Mouse (Mus musculus): ENCODE measurements around the gene Clybl.

The Clybl gene

GRCm38 (mm10) chr14:122181078-122181814 lies at the start of gene Clybl:
TSS of gene Clybl (plus strand) at chr14:122181704.
- DNase-seq: peak; percentile 87 to 97

- no peak for DNase-seq
Observed at GRCm38 (mm10) chr14:122136368-122136928, 45.1 kb upstream of the Clybl start.

DNA sequence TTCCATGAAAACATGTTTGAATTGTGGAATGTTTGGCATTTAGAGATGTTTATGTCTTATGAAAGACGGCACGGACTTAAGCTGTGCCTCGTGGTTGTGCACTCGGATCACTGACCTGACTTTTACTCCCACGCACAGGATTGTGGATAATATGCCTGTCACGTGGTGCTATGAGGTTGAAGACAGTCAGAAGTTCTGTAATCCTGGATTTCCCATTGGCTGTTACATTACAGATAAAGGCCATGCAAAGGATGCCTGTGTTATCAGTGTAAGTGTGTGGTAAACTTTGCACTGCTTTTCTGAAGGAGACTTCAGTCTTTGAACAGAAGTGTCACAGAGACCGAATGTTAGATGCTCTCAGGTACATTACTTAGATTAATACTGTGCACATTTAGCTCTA lies 44.3 kb upstream of the Clybl start:
- DNase-seq: no peak

- DNase-seq: no peak
Observed at GRCm38 (mm10) chr14:122140126-122140525, 41.4 kb upstream of the Clybl start.

DNA sequence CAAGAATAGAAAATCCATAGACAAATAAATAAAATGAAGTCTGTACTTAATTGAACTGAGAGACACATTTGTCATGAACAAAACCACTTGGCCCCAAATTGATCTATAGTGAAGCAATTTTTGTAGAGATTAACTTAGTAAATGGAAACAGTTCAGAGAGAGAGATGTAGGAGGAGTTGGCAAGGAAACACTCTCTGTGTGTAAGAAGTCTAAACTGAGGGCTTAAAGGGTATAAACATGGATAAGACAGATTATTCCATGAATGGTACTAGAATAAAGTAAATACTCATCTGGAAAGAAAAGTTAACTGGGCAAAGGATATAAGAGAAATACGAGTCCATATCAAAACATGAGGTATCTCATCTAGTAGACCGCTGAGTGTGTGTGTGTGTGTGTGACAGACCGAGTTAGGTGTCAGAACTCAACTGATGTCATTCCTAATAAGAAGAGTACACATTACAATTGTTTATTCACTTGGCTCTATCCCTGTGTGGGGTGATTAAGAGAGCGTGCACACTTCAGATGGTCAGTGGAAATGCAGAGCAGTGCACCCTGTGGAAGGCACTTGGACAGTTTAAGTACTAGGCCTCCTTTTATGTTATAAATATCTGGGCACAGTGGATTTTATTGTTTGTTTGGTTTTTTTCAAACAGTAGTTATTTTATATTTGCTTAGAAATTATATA lies 37.8 kb upstream of the Clybl start:
- no peak for DNase-seq

DNA sequence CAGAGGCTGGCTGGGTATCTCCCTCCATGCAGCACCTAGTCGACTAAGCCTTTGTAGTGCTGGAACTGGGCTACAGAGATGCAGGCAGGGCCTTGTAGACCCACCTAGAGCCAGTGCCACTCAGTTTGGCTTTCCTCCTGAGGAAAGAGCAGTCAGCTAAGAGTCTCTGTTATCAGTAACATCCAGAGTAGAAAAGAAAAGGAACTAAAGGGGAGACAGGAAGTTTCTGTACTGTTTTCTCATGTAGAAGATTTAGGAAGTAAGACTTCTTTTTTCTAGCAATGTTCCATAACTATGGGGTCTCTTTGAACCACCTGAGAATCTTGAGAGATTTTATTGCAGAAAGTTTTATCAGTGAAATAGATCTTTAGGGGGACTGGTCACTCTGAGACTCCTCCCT lies 36.1 kb upstream of the Clybl start:
- DNase-seq: no peak

GRCm38 (mm10) chr14:122150616-122151015 lies 30.9 kb upstream of the Clybl start:
- DNase-seq: no peak

GRCm38 (mm10) chr14:122157738-122158137 lies 23.8 kb upstream of the Clybl start:
- DNase-seq: no peak

DNA sequence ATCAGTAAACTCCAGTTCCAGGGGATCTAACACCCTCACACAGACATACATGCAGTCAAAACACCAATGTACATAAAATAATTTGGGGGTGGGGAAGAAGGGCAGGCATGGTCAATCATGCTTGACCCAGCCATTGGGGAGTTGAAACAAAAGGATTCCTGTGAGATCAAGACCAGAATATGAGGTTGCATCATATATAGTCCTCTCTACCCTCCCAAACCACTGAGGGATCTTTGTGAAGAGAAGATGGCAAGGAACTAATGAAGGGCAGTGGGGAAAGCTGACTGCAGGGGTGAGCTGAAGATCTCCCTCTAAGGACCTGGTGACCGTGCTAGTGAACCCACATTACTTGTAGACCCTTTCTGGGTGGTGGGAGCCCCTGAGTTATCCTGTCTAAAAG lies 20.6 kb upstream of the Clybl start:
- no peak for DNase-seq

GRCm38 (mm10) chr14:122168912-122169311 lies 12.6 kb upstream of the Clybl start:
- no peak for DNase-seq

- DNase-seq: no peak
Observed at GRCm38 (mm10) chr14:122170202-122170781, 11.2 kb upstream of the Clybl start.

DNA sequence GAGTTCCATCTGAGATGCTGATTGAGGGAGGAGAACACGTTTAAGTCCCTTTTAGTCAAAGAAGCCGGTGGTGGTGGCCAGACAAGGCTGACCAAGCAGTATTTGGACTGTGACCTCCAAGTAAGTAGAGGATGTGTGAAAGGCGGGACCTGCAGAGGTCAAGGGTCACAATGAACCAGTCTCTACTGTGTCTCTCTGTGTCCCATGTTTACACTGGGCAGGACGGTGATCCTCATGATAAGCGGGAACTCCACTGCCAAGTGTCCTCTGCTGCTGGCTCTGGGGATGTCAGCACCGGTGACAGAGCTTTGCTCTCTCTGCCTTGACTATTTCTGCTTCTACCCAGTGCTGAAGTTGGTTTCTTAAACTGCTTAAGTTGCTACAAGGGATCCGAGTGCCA lies 10.5 kb upstream of the Clybl start:
- DNase-seq: no peak

- no peak for DNase-seq
Observed at GRCm38 (mm10) chr14:122176263-122176798, 5.2 kb upstream of the Clybl start.

GRCm38 (mm10) chr14:122179262-122179661 lies 2.2 kb upstream of the Clybl start:
- no peak for DNase-seq

DNA sequence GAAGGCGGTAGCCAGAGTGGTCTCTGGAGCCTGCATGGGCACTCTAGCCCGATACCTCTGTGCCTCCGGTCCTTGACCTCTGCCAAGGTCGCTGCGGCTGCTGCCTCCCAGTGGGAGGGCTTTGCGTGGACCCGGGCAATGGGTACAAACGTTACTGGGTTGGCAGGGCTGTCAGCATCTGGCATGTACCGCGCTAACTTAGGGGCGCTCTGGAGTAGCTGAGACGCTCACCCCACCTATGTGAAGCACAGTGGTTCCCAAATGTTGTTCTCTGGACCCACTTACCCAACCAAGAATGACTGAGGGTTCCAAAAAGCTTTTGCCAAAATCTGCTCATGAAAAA lies 282 bp downstream of the Clybl start:
- DNase-seq: no peak

- DNase-seq: no peak
Observed at GRCm38 (mm10) chr14:122182220-122182619, 716 bp downstream of the Clybl start.

GRCm38 (mm10) chr14:122183974-122184373 lies 2.5 kb downstream of the Clybl start:
- no peak for DNase-seq

GRCm38 (mm10) chr14:122188250-122188649 lies 6.7 kb downstream of the Clybl start:
- no peak for DNase-seq

DNA sequence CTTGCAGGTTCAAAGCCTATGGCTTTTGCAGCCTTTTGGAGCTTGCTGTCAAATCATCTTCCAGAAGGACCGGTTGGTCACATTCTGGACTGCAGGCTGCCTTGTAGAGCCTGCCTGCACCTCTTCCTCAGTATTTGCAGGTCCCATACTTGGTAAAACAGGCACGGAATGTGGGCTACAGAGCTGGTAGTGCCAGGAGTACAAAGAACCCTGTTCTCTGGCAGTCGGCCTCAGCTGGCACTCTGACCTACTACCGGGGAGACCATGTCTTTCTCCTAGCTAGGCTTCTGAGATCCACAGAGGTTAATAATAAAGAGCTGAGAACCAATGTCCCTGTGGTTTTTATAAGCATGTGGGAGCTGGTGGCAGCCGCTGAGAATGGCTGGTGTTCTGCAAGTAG lies 8.4 kb downstream of the Clybl start:
- DNase-seq: no peak

DNA sequence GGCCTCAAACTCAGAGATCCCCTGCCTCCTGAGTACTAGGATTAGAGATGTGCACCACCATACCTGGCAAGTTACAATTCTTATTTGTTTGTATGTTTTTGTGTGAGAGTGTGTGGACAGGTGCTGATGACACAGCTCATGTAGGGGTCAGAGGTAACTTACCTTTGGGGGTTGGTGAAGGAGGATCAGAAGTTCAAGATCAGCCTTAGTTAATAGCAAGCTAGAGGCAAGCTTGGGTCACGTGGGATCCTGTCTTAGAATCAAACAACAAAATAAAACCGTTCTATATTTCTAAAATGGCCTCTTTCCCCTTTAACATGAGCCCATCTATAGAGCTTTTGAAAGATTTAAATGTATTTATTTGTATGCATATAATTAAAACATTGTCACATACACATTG lies 9.0 kb downstream of the Clybl start:
- DNase-seq: no peak

DNA sequence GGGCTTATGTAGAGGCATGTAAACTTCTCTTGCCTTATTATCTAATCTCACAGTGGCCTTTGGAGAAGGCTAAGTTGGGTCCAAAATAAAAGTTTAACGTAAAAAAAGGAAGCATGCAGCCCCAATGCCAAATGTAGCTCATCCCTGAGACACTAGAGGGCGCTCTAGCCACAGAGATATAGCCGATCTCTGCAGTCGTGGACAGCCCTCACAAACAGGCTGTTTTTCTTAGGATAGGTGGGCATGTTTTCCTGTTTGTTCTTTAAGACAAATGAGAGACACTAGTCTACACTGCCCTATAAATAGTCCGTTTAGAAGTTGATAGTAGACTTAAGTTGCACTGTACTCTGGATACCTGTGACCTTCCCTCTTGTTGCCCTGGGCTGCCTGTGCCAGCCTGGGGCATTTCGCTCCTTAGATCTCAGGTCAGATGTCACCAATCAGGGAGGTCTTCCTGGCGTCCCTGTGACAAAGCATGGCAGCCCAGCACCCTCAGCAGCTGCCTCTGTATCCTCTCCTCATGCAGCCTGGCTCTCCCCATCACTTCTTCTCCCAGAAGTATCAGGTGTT lies 9.5 kb downstream of the Clybl start:
- DNase-seq: peak in 1 of 2 experiments; percentile 62

GRCm38 (mm10) chr14:122194630-122195029 lies 13.1 kb downstream of the Clybl start:
- no peak for DNase-seq

GRCm38 (mm10) chr14:122196851-122197250 lies 15.3 kb downstream of the Clybl start:
- no peak for DNase-seq
